Mouse (Mus musculus): ENCODE measurements around the gene Rps15. TPM values are rescaled to one million over a fixed set of nuclear protein-coding genes. Genes with fewer than 3 reads are reported as not detected.

Rps15 gene
- polyA plus RNA-seq, 1 experiment from 2014 or later: 798 TPM

DNA sequence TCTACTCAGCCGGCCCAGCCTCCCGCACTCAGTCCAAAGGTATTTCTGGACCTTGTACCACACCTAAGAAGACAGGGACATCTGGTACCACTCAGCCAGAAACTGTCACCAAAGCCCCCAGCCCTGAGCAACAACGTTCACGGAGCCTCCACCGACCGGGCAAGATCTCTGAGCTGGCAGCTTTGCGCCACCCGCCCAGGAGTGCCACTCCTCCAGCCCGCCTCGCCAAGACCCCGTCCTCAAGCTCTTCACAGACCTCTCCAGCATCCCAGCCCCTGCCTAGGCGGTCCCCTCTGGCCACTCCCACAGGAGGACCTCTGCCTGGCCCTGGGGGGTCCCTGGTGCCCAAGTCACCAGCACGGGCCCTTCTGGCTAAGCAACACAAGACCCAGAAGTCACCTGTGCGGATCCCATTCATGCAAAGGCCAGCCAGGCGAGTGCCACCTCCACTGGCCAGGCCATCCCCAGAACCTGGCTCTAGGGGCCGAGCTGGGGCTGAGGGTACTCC lies 22.3 kb downstream of the Rps15 start:
- no peaks in the 10 kb centered on the region for H3K9me3 ChIP-seq (ENCODE audit: control insufficient read depth, low read length)
- ATAC-seq (ENCODE audit: low FRiP score) (no peak), DNase-seq (ENCODE audit: low spot score) (no peak)
- peaks cover 27% of the 10 kb centered on the region for H3K27me3 ChIP-seq (ENCODE audit: control insufficient read depth, insufficient read depth, low read length)
- 50% methylated on average over 16 of the region's 16 CpGs for whole genome bisulfite sequencing
- H3K9ac ChIP-seq (ENCODE audit: low read depth, low read length): no peak overlapping the region
- peaks cover 6% of the 10 kb centered on the region; the same call in 1 of the 2 replicates for H3K4me1 ChIP-seq (replicated peaks; ENCODE audit: control insufficient read depth, insufficient read depth, low read length)
- no peak overlapping the region for H3K4me3 ChIP-seq (ENCODE audit: low read depth, low read length)
- H3K36me3 ChIP-seq (ENCODE audit: control insufficient read depth, insufficient read depth, low read length): peaks cover 19% of the 10 kb centered on the region
- no peak overlapping the region for H3K4me2 ChIP-seq (replicated peaks; ENCODE audit: low read depth, low read length)
- no peak overlapping the region for H3K27ac ChIP-seq (ENCODE audit: low read depth, low read length)

DNA sequence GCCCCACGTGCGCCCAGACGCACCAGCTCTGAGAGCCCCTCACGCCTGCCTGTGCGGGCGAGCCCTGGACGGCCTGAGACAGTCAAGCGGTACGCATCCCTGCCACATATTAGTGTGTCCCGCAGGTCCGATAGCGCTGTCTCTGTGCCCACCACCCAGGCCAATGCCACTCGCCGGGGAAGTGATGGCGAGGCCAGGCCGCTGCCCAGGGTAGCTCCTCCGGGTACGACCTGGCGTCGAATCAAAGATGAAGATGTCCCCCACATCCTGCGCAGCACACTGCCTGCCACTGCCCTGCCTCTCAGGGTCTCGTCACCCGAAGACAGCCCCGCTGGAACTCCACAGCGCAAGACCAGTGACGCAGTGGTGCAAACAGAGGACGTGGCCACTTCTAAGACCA lies 23.1 kb downstream of the Rps15 start:
- H3K4me2 ChIP-seq (replicated peaks; ENCODE audit: low read depth, low read length): no peak overlapping the region
- ATAC-seq (ENCODE audit: low FRiP score): no peak
- no peak overlapping the region for H3K9ac ChIP-seq (ENCODE audit: low read depth, low read length)
- DNase-seq (ENCODE audit: low spot score): no peak
- peaks cover 6% of the 10 kb centered on the region; the same call in 1 of the 2 replicates for H3K4me1 ChIP-seq (replicated peaks; ENCODE audit: control insufficient read depth, insufficient read depth, low read length)
- H3K4me3 ChIP-seq (ENCODE audit: low read depth, low read length): no peak overlapping the region
- peaks cover 18% of the 10 kb centered on the region for H3K36me3 ChIP-seq (ENCODE audit: control insufficient read depth, insufficient read depth, low read length)
- H3K27ac ChIP-seq (ENCODE audit: low read depth, low read length): no peak overlapping the region
- peaks cover 27% of the 10 kb centered on the region for H3K27me3 ChIP-seq (ENCODE audit: control insufficient read depth, insufficient read depth, low read length)
- WGBS: 52% methylated on average over 27 of the region's 27 CpGs
- no peaks in the 10 kb centered on the region for H3K9me3 ChIP-seq (ENCODE audit: control insufficient read depth, low read length)

- no peak overlapping the region for H3K4me3 ChIP-seq (ENCODE audit: low read depth, low read length)
- H3K4me2 ChIP-seq (replicated peaks; ENCODE audit: low read depth, low read length): no peak overlapping the region
- H3K27me3 ChIP-seq (ENCODE audit: control insufficient read depth, insufficient read depth, low read length): peaks cover 26% of the 10 kb centered on the region
- ATAC-seq (ENCODE audit: low FRiP score) (no peak), DNase-seq (ENCODE audit: low spot score) (no peak)
- H3K27ac ChIP-seq (ENCODE audit: low read depth, low read length): no peak overlapping the region
- H3K36me3 ChIP-seq (ENCODE audit: control insufficient read depth, insufficient read depth, low read length): peaks cover 14% of the 10 kb centered on the region
- peaks cover 6% of the 10 kb centered on the region; the same call in 1 of the 2 replicates for H3K4me1 ChIP-seq (replicated peaks; ENCODE audit: control insufficient read depth, insufficient read depth, low read length)
- no peaks in the 10 kb centered on the region for H3K9me3 ChIP-seq (ENCODE audit: control insufficient read depth, low read length)
- 38% methylated on average over 11 of the region's 11 CpGs for WGBS
- H3K9ac ChIP-seq (ENCODE audit: low read depth, low read length): no peak overlapping the region; the same call in 1 of the 2 replicates
These were observed 24.1 kb downstream of the Rps15 start for GRCm38 (mm10) chr10:80316359-80316781.

GRCm38 (mm10) chr10:80317011-80317410 lies 24.8 kb downstream of the Rps15 start:
- Histone ChIP-seq H3K27me3 (ENCODE audit: control insufficient read depth, insufficient read depth, low read length) (peaks cover 23% of the 10 kb centered on the region), H3K9ac (ENCODE audit: low read depth, low read length) (no peak overlapping the region), H3K4me3 (ENCODE audit: low read depth, low read length) (no peak overlapping the region), H3K36me3 (ENCODE audit: control insufficient read depth, insufficient read depth, low read length) (peaks cover 12% of the 10 kb centered on the region; the same call in 1 of the 2 replicates), H3K4me1 (replicated peaks; ENCODE audit: control insufficient read depth, insufficient read depth, low read length) (peaks cover 6% of the 10 kb centered on the region; the same call in 1 of the 2 replicates), H3K9me3 (ENCODE audit: control insufficient read depth, low read length) (no peaks in the 10 kb centered on the region), H3K27ac (ENCODE audit: low read depth, low read length) (no peak overlapping the region), H3K4me2 (replicated peaks; ENCODE audit: low read depth, low read length) (no peak overlapping the region)
- ATAC-seq (ENCODE audit: low FRiP score) (no peak), DNase-seq (ENCODE audit: low spot score) (no peak)
- 62% methylated on average over 10 of the region's 10 CpGs for WGBS

- 2% methylated on average over 33 of the region's 34 CpGs for WGBS
- no peaks in the 10 kb centered on the region for H3K9me3 ChIP-seq (ENCODE audit: control insufficient read depth, low read length)
- H3K4me2 ChIP-seq (replicated peaks; ENCODE audit: low read depth, low read length): peak within 1 kb of the TSS; percentile 73
- peak; percentile 46; the same call in 1 of the 2 replicates for ATAC-seq (ENCODE audit: low FRiP score)
- H3K27ac ChIP-seq (ENCODE audit: low read depth, low read length): no peak within 1 kb of the TSS
- H3K36me3 ChIP-seq (ENCODE audit: control insufficient read depth, insufficient read depth, low read length): 0 out of 2 replicates have a peak, but pooled peaks cover 2% of the 10 kb centered on the region
- H3K9ac ChIP-seq (ENCODE audit: low read depth, low read length): peak within 1 kb of the TSS; percentile 70
- peaks cover 12% of the 10 kb centered on the region; the same call in 1 of the 2 replicates for H3K4me1 ChIP-seq (replicated peaks; ENCODE audit: control insufficient read depth, insufficient read depth, low read length)
- peak; percentile 94 for DNase-seq (ENCODE audit: low spot score)
- H3K4me3 ChIP-seq (ENCODE audit: low read depth, low read length): peak within 1 kb of the TSS; percentile 77
- peaks cover 5% of the 10 kb centered on the region; the same call in 1 of the 2 replicates for H3K27me3 ChIP-seq (ENCODE audit: control insufficient read depth, insufficient read depth, low read length)
These were observed 28.1 kb downstream of the Rps15 start, which contains the start of gene 2310011J03Rik for GRCm38 (mm10) chr10:80320340-80320760. TSS of gene 2310011J03Rik (minus strand) at chr10:80320537.

DNA sequence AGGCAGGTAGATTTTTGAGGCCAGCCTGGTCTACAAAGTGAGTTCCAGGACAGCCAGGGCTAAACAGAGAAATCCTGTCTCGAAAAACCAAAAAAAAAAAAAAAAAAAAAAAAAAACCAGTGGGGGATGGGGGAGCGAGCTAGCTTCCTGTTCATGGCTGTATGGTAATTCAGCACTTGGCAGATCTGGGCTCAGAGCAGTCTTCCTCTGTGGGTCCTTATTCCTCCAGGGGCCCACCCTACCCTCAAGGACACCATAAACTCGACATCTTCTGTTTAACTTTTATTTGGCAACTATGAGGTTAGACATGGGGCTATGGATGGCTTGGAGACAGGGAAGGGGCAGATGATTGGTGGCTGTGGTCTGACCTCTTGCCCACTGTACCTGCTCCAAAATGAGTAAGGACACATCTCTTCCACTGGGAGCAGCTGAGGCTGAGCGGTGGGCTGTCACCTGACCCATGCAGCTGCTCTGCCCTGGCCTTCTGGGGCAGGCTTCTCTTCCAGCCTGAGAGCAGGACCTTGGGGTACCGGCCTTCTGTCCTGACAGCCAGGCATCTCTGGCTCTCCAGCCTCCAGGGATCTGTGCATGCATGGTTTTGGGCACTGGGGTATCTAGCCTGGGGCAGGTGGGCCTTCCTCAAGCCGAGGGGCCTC lies 28.9 kb downstream of the Rps15 start:
- DNase-seq (ENCODE audit: low spot score) (no peak), ATAC-seq (ENCODE audit: low FRiP score) (no peak)
- Histone ChIP-seq H3K36me3 (ENCODE audit: control insufficient read depth, insufficient read depth, low read length) (0 out of 2 replicates have a peak, but pooled peaks cover 1% of the 10 kb centered on the region), H3K4me3 (ENCODE audit: low read depth, low read length) (no peak overlapping the region), H3K4me1 (replicated peaks; ENCODE audit: control insufficient read depth, insufficient read depth, low read length) (0 out of 2 replicates have a peak, but pooled peaks cover 7% of the 10 kb centered on the region), H3K9me3 (ENCODE audit: control insufficient read depth, low read length) (no peaks in the 10 kb centered on the region), H3K27me3 (ENCODE audit: control insufficient read depth, insufficient read depth, low read length) (peaks cover 2% of the 10 kb centered on the region; the same call in 1 of the 2 replicates), H3K9ac (ENCODE audit: low read depth, low read length) (no peak overlapping the region), H3K4me2 (replicated peaks; ENCODE audit: low read depth, low read length) (no peak overlapping the region), H3K27ac (ENCODE audit: low read depth, low read length) (no peak overlapping the region)
- WGBS: 73% methylated on average over 6 of the region's 6 CpGs

DNA sequence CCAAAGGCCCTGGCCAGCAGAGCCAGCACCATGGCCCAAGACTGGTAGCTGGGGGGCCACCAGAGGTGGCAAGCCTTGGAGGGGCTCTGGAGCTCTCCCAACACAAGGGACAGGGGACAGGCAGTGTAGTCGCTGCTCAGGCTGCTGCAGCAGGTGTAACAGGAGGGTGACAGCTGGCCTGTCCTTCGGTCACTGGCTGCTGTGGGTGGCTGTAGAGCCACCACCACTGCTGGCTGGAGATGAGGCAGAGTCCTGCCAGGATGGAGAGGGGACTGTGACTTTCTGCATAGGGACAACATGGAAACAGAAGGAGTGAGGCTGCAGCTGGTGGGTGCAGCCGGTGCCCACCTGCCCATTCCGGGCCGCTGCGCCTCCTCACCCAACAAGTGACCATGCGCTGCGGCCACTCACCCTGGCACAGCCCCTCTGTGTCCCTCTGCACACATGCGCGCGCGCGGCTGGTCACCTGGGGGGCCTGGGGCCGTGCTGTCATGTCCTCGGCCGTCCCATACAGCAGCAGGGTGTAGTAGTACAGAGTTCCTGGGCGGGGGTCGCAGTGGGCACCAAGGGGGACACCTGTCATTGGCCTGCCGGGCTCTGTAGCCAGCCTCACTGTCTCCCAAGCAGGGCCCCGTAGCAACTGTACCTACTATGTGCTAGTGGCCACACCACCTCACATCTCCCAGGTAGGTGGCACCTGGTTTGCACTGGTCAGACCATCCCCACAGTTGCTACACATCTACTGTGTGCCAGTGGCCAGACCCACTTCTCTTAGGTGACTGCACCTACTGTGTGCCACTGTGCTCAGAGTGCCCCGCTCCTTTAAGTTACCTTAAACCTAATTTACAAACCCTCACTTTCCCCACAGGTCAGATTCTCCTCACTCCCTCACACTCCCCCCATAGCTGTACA lies 29.7 kb downstream of the Rps15 start:
- Histone ChIP-seq H3K4me2 (replicated peaks; ENCODE audit: low read depth, low read length) (no peak overlapping the region), H3K27ac (ENCODE audit: low read depth, low read length) (no peak overlapping the region), H3K9ac (ENCODE audit: low read depth, low read length) (no peak overlapping the region), H3K4me1 (replicated peaks; ENCODE audit: control insufficient read depth, insufficient read depth, low read length) (0 out of 2 replicates have a peak, but pooled peaks cover 7% of the 10 kb centered on the region), H3K36me3 (ENCODE audit: control insufficient read depth, insufficient read depth, low read length) (no peaks in the 10 kb centered on the region), H3K9me3 (ENCODE audit: control insufficient read depth, low read length) (no peaks in the 10 kb centered on the region), H3K4me3 (ENCODE audit: low read depth, low read length) (no peak overlapping the region), H3K27me3 (ENCODE audit: control insufficient read depth, insufficient read depth, low read length) (peaks cover 2% of the 10 kb centered on the region; the same call in 1 of the 2 replicates)
- 86% methylated on average over 21 of the region's 21 CpGs for WGBS
- ATAC-seq (ENCODE audit: low FRiP score) (no peak), DNase-seq (ENCODE audit: low spot score) (no peak)

- peak overlapping the region; percentile 57; the same call in 1 of the 2 replicates for H3K9ac ChIP-seq (ENCODE audit: low read depth, low read length)
- H3K4me3 ChIP-seq (ENCODE audit: low read depth, low read length): peak overlapping the region; percentile 47
- no peak overlapping the region for H3K27ac ChIP-seq (ENCODE audit: low read depth, low read length)
- H3K4me1 ChIP-seq (replicated peaks; ENCODE audit: control insufficient read depth, insufficient read depth, low read length): 0 out of 2 replicates have a peak, but pooled peaks cover 7% of the 10 kb centered on the region
- ATAC-seq (ENCODE audit: low FRiP score) (no peak; the same call in 1 of the 2 replicates), DNase-seq (ENCODE audit: low spot score) (no peak)
- WGBS: 10% methylated on average over 28 of the region's 28 CpGs
- no peaks in the 10 kb centered on the region for H3K36me3 ChIP-seq (ENCODE audit: control insufficient read depth, insufficient read depth, low read length)
- H3K4me2 ChIP-seq (replicated peaks; ENCODE audit: low read depth, low read length): peak overlapping the region; percentile 97
- H3K9me3 ChIP-seq (ENCODE audit: control insufficient read depth, low read length): no peaks in the 10 kb centered on the region
- H3K27me3 ChIP-seq (ENCODE audit: control insufficient read depth, insufficient read depth, low read length): peaks cover 2% of the 10 kb centered on the region; the same call in 1 of the 2 replicates
These were observed 30.6 kb downstream of the Rps15 start for GRCm38 (mm10) chr10:80322811-80323211.

Data from hindbrain, embryonic 11.5 days (tissue).